Mouse (Mus musculus): ENCODE measurements at regions not wholly inside any gene's neighbourhood (a gene's known extent, or its start where the extent isn't known, plus 50 kb on each side); places are given as distances from the start of the nearest gene placed in this dataset.

DNA sequence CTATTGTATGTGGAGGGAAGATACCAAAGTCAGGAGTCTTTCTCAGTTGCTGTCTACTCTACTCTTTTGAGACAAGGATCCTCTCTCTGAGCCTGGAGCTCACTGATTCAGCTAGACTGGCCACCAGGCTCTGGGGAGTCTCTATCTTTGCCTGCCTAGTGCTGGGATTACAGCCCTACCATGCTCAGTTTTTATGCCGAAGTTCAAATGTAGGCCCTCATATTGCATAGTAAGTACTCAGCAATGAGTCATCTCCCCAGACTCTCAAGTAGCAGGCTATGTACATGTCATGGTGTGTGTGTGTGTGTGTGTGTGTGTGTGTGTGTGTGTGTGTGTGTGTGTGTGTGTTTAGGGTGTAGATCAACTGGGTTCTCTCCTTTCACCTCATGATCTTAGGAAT lies 55.6 kb upstream of the Hddc2 start:
- Histone ChIP-seq H3K27ac (replicated peaks) (no peak overlapping the region), H3K9me3 (replicated peaks) (no peaks in the 10 kb centered on the region), H3K4me1 (no peaks in the 10 kb centered on the region), H3K4me3 (replicated peaks) (no peak overlapping the region), H3K36me3 (no peaks in the 10 kb centered on the region), H3K27me3 (no peaks in the 10 kb centered on the region), H3K9ac (no peak overlapping the region), H3K4me2 (replicated peaks) (no peak overlapping the region)
- no peak for ATAC-seq (ENCODE audit: insufficient number of reproducible peaks, low FRiP score, low TSS enrichment, low read depth)
- 83% methylated on average over 1 of the region's 1 CpGs for WGBS

DNA sequence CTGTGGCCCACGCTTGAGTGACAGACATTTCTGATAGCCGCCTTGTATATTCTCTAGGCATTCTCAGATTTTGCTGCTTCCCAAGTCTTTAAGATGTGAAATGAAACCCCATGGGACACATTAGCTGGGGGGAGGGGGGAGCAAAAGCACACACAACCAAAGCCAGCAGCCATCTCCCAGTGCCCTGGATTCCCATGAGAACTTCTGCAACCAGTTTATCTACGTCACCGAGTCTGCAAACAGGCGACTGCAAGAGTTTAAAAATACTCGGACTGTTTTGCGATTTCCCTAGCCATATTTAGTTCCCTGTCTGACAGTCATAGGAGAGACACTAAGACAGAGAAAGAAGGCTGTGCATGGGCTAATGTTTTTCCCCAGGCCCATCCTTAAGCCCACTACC lies 52.3 kb upstream of the Hddc2 start:
- H3K9me3 ChIP-seq (replicated peaks): no peaks in the 10 kb centered on the region
- 42% methylated on average over 7 of the region's 7 CpGs for WGBS
- no peak overlapping the region for H3K4me2 ChIP-seq (replicated peaks)
- H3K4me3 ChIP-seq (replicated peaks): no peak overlapping the region
- ATAC-seq (ENCODE audit: insufficient number of reproducible peaks, low FRiP score, low TSS enrichment, low read depth): no peak
- H3K4me1 ChIP-seq: no peaks in the 10 kb centered on the region
- H3K27ac ChIP-seq (replicated peaks): no peak overlapping the region
- H3K27me3 ChIP-seq: no peaks in the 10 kb centered on the region
- no peak overlapping the region for H3K9ac ChIP-seq
- no peaks in the 10 kb centered on the region for H3K36me3 ChIP-seq

All from embryonic facial prominence, embryonic 15.5 days (tissue).